Mouse (Mus musculus) kidney, postnatal 0 days (tissue): ENCODE data around the gene Ptafr. TPM values are rescaled to one million over a fixed set of nuclear protein-coding genes. Genes with fewer than 3 reads are reported as not detected.
"Not testable (repeated sequence)": the region's sequence is repeated elsewhere in the genome, so short reads cannot be mapped to it uniquely, and the experiment has no call there.

Source experiments
- ATAC-seq: fragments of 200-750 bp; cut with Nextera tagmentation; replicated peaks from 2 replicates; pipeline ENCODE4 v1.8.0; 2017; ENCODE audit warnings: low read depth, moderate number of reproducible peaks, moderate TSS enrichment, moderate library complexity; ENCODE audit not compliant: low FRiP score
- DNase-seq: peaks from one replicate; pipeline ENCODE4 v3.0.0-alpha.2; 2016; ENCODE audit warnings: low spot score
- H3K27ac ChIP-seq: fragments of 300-500 bp; sonication (generic); 2 replicates; pipeline ENCODE4 v1.5.1; 2014; ENCODE audit warnings: mild to moderate bottlenecking
- H3K27me3 ChIP-seq: fragments of 300-500 bp; sonication (generic); 2 replicates; pipeline ENCODE4 v1.6.1; 2014; ENCODE audit warnings: low read length, mixed read lengths; ENCODE audit not compliant: insufficient read depth
- H3K36me3 ChIP-seq: fragments of 300-500 bp; sonication (generic); 2 replicates; pipeline ENCODE4 v1.6.1; 2014; ENCODE audit warnings: low read length, mixed read lengths; ENCODE audit not compliant: insufficient read depth
- H3K4me1 ChIP-seq: fragments of 300-500 bp; sonication (generic); replicated peaks from 2 replicates; pipeline ENCODE4 v1.6.1; 2014; ENCODE audit warnings: antibody characterized with exemption, low read length, mixed read lengths; ENCODE audit not compliant: insufficient read depth
- H3K4me2 ChIP-seq: fragments of 300-500 bp; sonication (generic); 2 replicates; pipeline ENCODE4 v1.6.1; 2014; ENCODE audit warnings: mild to moderate bottlenecking, low read length, moderate library complexity, mixed read lengths
- H3K4me3 ChIP-seq: fragments of 300-500 bp; sonication (generic); replicated peaks from 2 replicates; pipeline ENCODE4 v1.5.1; 2014; ENCODE audit warnings: low read depth, low read length
- H3K9ac ChIP-seq: fragments of 300-500 bp; sonication (generic); 2 replicates; pipeline ENCODE4 v1.6.1; 2014; ENCODE audit warnings: low read depth, low read length
- H3K9me3 ChIP-seq: fragments of 300-500 bp; sonication (generic); replicated peaks from 2 replicates; pipeline ENCODE4 v1.6.1; 2016; ENCODE audit warnings: low read length, inconsistent platforms, mixed read lengths
- CTCF ChIP-seq: IDR thresholded peaks from 2 replicates; pipeline ENCODE4 v1.5.1; 2016; ENCODE audit warnings: antibody characterized with exemption, low read depth, mild to moderate bottlenecking, moderate library complexity
- WGBS: fragments of 180-500 bp; shearing (Covaris S2); extraction: QIAGEN DNeasy Blood & Tissue Kit; methylation state at CpG from one replicate; pipeline ENCODE4 v1.1.7; 2014; 5-methylcytosine and 5-hydroxymethylcytosine counted together
- polyA plus RNA-seq: library from polyadenylated mRNA; unstranded; fragments of >200 nt; fragmentation: Nextera tagmentation; extraction: Ambion mirVana; gene quantifications from 2 replicates; pipeline ENCODE4 v1.2.1, GENCODE M21; 2015

Ptafr gene
- polyA plus RNA-seq, 1 experiment from 2014 or later, result 0.64 TPM

GRCm38 (mm10) chr4:132554221-132554620, 9.6 kb upstream of the Ptafr start:
- Histone ChIP-seq H3K36me3 (peaks cover 40% of the 10 kb centered on the region), H3K27ac (no peak overlapping the region), H3K27me3 (no peaks in the 10 kb centered on the region), H3K4me1 (no peaks in the 10 kb centered on the region; the same call in 1 of the 2 replicates), H3K9me3 (no peaks in the 10 kb centered on the region), H3K9ac (no peak overlapping the region), H3K4me2 (no peak overlapping the region), H3K4me3 (no peak overlapping the region)
- WGBS, result 81% methylated on average over 5 of the region's 5 CpGs
- DNase-seq (no peak), ATAC-seq (no peak)
- no peak; the same call in 1 of the 2 replicates for TF ChIP-seq CTCF

GRCm38 (mm10) chr4:132554653-132555052, 9.2 kb upstream of the Ptafr start:
- no peaks in the 10 kb centered on the region; the same call in 1 of the 2 replicates for H3K4me1 ChIP-seq
- H3K27ac ChIP-seq, result no peak overlapping the region
- peaks cover 36% of the 10 kb centered on the region for H3K36me3 ChIP-seq
- peak; percentile 8 for DNase-seq
- TF ChIP-seq CTCF, result no peak
- ATAC-seq, result no peak
- H3K9ac ChIP-seq, result no peak overlapping the region
- no peak overlapping the region for H3K4me2 ChIP-seq
- H3K9me3 ChIP-seq, result no peaks in the 10 kb centered on the region
- WGBS, result 79% methylated on average over 8 of the region's 8 CpGs
- H3K27me3 ChIP-seq, result no peaks in the 10 kb centered on the region
- no peak overlapping the region for H3K4me3 ChIP-seq

- not testable (repeated sequence) for H3K4me2 ChIP-seq, H3K4me1 ChIP-seq, H3K9ac ChIP-seq, H3K4me3 ChIP-seq, H3K9me3 ChIP-seq, H3K27me3 ChIP-seq, H3K27ac ChIP-seq, DNase-seq, ATAC-seq
- peaks cover 29% of the 10 kb centered on the region for H3K36me3 ChIP-seq
- 93% methylated on average over 7 of the region's 7 CpGs for WGBS
These were observed 8.3 kb upstream of the Ptafr start for GRCm38 (mm10) chr4:132555550-132555949.

GRCm38 (mm10) chr4:132563261-132563660, 606 bp upstream of the Ptafr start:
- TF ChIP-seq CTCF, result no peak
- H3K27me3 ChIP-seq, result no peaks in the 10 kb centered on the region
- H3K4me2 ChIP-seq, result no peak overlapping the region
- H3K4me1 ChIP-seq, result no peaks in the 10 kb centered on the region
- H3K9ac ChIP-seq, result no peak overlapping the region
- no peaks in the 10 kb centered on the region for H3K36me3 ChIP-seq
- H3K9me3 ChIP-seq, result no peaks in the 10 kb centered on the region
- H3K27ac ChIP-seq, result no peak overlapping the region
- WGBS, result 72% methylated on average over 3 of the region's 3 CpGs
- no peak overlapping the region for H3K4me3 ChIP-seq
- DNase-seq, result no peak
- no peak for ATAC-seq

GRCm38 (mm10) chr4:132565089-132565747, 1.4 kb downstream of the Ptafr start:
- no peak for TF ChIP-seq CTCF
- DNase-seq (no peak), ATAC-seq (no peak)
- no peaks in the 10 kb centered on the region for H3K4me1 ChIP-seq
- WGBS, result 72% methylated on average over 12 of the region's 12 CpGs
- H3K9me3 ChIP-seq, result no peaks in the 10 kb centered on the region
- H3K27me3 ChIP-seq, result no peaks in the 10 kb centered on the region
- H3K9ac ChIP-seq, result no peak overlapping the region
- H3K27ac ChIP-seq, result no peak overlapping the region
- no peak overlapping the region for H3K4me2 ChIP-seq
- H3K4me3 ChIP-seq, result no peak overlapping the region
- H3K36me3 ChIP-seq, result no peaks in the 10 kb centered on the region

GRCm38 (mm10) chr4:132567361-132567779, 3.5 kb downstream of the Ptafr start:
- H3K27ac ChIP-seq, result no peak overlapping the region
- no peaks in the 10 kb centered on the region for H3K4me1 ChIP-seq
- H3K4me3 ChIP-seq, result no peak overlapping the region
- no peak overlapping the region for H3K4me2 ChIP-seq
- H3K9ac ChIP-seq, result no peak overlapping the region
- 70% methylated on average over 9 of the region's 9 CpGs for WGBS
- no peaks in the 10 kb centered on the region for H3K27me3 ChIP-seq
- DNase-seq (peak; percentile 18), ATAC-seq (no peak)
- no peaks in the 10 kb centered on the region for H3K36me3 ChIP-seq
- H3K9me3 ChIP-seq, result no peaks in the 10 kb centered on the region
- no peak for TF ChIP-seq CTCF

- no peaks in the 10 kb centered on the region for H3K36me3 ChIP-seq
- TF ChIP-seq CTCF, result peak; percentile 53
- no peaks in the 10 kb centered on the region for H3K9me3 ChIP-seq
- no peak overlapping the region for H3K4me3 ChIP-seq
- DNase-seq, result no peak
- no peak overlapping the region for H3K9ac ChIP-seq
- no peaks in the 10 kb centered on the region for H3K27me3 ChIP-seq
- no peak for ATAC-seq
- 91% methylated on average over 5 of the region's 5 CpGs for WGBS
- H3K4me2 ChIP-seq, result no peak overlapping the region
- H3K27ac ChIP-seq, result no peak overlapping the region
- H3K4me1 ChIP-seq, result no peaks in the 10 kb centered on the region
These were observed 5.2 kb downstream of the Ptafr start for GRCm38 (mm10) chr4:132569115-132569514.
